Mouse (Mus musculus) CH12.LX (cell line): ENCODE measurements at regions not wholly inside any gene's neighbourhood (a gene's known extent, or its start where the extent isn't known, plus 50 kb on each side); places are given as distances from the start of the nearest gene placed in this dataset.

ENCODE experiments used
- DNase-seq: peaks from one replicate; pipeline ENCODE4 v3.0.0-alpha.2; 2013; ENCODE audit errors: extremely low read depth
- H3K27ac ChIP-seq: 2 replicates; pipeline ENCODE4 v1.5.1; 2012; ENCODE audit warnings: low read depth, mild to moderate bottlenecking, control low read depth, moderate library complexity; ENCODE audit not compliant: insufficient read depth
- H3K27me3 ChIP-seq: replicated peaks from 2 replicates; pipeline ENCODE3; 2012; ENCODE audit warnings: inconsistent platforms
- H3K36me3 ChIP-seq, 2 experiments: replicated peaks in 1 of 2; 2 replicates each; pipeline versions ENCODE3 to v1.6.1; 2012; ENCODE audit warnings: inconsistent platforms in 1 of 2, low read length in 1 of 2, mild to moderate bottlenecking in 1 of 2, mixed read lengths in 1 of 2, moderate library complexity in 1 of 2; ENCODE audit not compliant: control insufficient read depth in 1 of 2, insufficient read depth in 1 of 2
- H3K4me1 ChIP-seq, 2 experiments: 2 replicates each; pipeline ENCODE4 v1.6.1; 2012; ENCODE audit warnings: inconsistent platforms in 1 of 2, moderate library complexity in 1 of 2; ENCODE audit not compliant: insufficient read depth in 2 of 2, control insufficient read depth in 1 of 2
- H3K4me2 ChIP-seq: 2 replicates; pipeline ENCODE4 v1.6.1; 2012; ENCODE audit warnings: low read depth, mild to moderate bottlenecking, control low read depth; ENCODE audit not compliant: poor library complexity, insufficient read depth, severe bottlenecking
- H3K4me3 ChIP-seq, 3 experiments: fragments of 150-350 bp in 1 of 3; sonication (generic) in 1 of 3; replicated peaks in 1 of 3; 2 replicates each; pipeline versions ENCODE3 to v1.5.1; 2011 to 2012; ENCODE audit warnings: low read depth in 2 of 3, low read length in 2 of 3, mild to moderate bottlenecking in 2 of 3, moderate library complexity in 2 of 3, control low read depth in 1 of 3, improper control_type of control experiment in 1 of 3, inconsistent platforms in 1 of 3, mixed read lengths in 1 of 3; ENCODE audit not compliant: poor library complexity in 1 of 3
- H3K79me2 ChIP-seq: replicated peaks from 2 replicates; pipeline ENCODE4 v1.6.1; 2012; ENCODE audit warnings: mild to moderate bottlenecking, moderate library complexity; ENCODE audit not compliant: control insufficient read depth, poor library complexity, insufficient read depth, severe bottlenecking; ENCODE audit errors: extremely low read depth
- H3K9ac ChIP-seq: 2 replicates; pipeline ENCODE4 v1.6.1; 2012; ENCODE audit warnings: low read depth, mild to moderate bottlenecking, control low read depth, moderate library complexity; ENCODE audit not compliant: insufficient read depth
- H3K9me3 ChIP-seq: replicated peaks from 2 replicates; pipeline ENCODE3; 2012; ENCODE audit warnings: low read length, inconsistent platforms, mixed read lengths
- BHLHE40 ChIP-seq: IDR thresholded peaks from 2 replicates; pipeline ENCODE4 v1.6.1; 2011; ENCODE audit warnings: mild to moderate bottlenecking, low read depth, low read length, improper control_type of control experiment
- CTCF ChIP-seq, 2 experiments: IDR thresholded peaks in 1 of 2; conservative IDR thresholded peaks in 1 of 2; 2 replicates each; pipeline ENCODE4 v1.5.1; 2011 to 2012; ENCODE audit warnings: low read depth in 2 of 2, low read length in 2 of 2, improper control_type of control experiment in 1 of 2, inconsistent platforms in 1 of 2, mild to moderate bottlenecking in 1 of 2, moderate library complexity in 1 of 2
- E2F4 ChIP-seq: IDR thresholded peaks from 2 replicates; pipeline ENCODE4 v1.6.1; 2011; ENCODE audit warnings: low read depth, low read length, improper control_type of control experiment; ENCODE audit not compliant: insufficient replicate concordance
- ELF1 ChIP-seq: IDR thresholded peaks from 2 replicates; pipeline ENCODE4 v1.6.1; 2014; ENCODE audit warnings: low read depth, mild to moderate bottlenecking, inconsistent platforms, low read length, improper control_type of control experiment
- JUN ChIP-seq: IDR thresholded peaks from 2 replicates; pipeline ENCODE4 v1.6.1; 2011; ENCODE audit warnings: low read depth, mild to moderate bottlenecking, low read length, improper control_type of control experiment, moderate library complexity; ENCODE audit not compliant: insufficient read depth
- JUND ChIP-seq: conservative IDR thresholded peaks from 2 replicates; pipeline ENCODE4 v1.6.1; 2011; ENCODE audit warnings: low read depth, low read length, improper control_type of control experiment
- KAT2A ChIP-seq: IDR thresholded peaks from 2 replicates; pipeline ENCODE4 v1.6.1; 2012; ENCODE audit warnings: low read length, improper control_type of control experiment, inconsistent platforms; ENCODE audit not compliant: insufficient replicate concordance
- MAFK ChIP-seq: IDR thresholded peaks from 2 replicates; pipeline ENCODE4 v1.6.1; 2011; ENCODE audit warnings: low read length, improper control_type of control experiment; ENCODE audit not compliant: insufficient replicate concordance
- MAZ ChIP-seq: IDR thresholded peaks from 2 replicates; pipeline ENCODE4 v1.6.1; 2012; ENCODE audit warnings: low read depth, mild to moderate bottlenecking, inconsistent platforms, low read length, improper control_type of control experiment, moderate library complexity
- MXI1 ChIP-seq: IDR thresholded peaks from 2 replicates; pipeline ENCODE4 v1.6.1; 2011; ENCODE audit warnings: mild to moderate bottlenecking, low read depth, low read length, improper control_type of control experiment
- NRF1 ChIP-seq: IDR thresholded peaks from 2 replicates; pipeline ENCODE4 v1.6.1; 2014; ENCODE audit warnings: low read depth, mild to moderate bottlenecking, inconsistent platforms, low read length, improper control_type of control experiment, moderate library complexity
- PAX5 ChIP-seq: IDR thresholded peaks from 2 replicates; pipeline ENCODE4 v1.6.1; 2012; ENCODE audit warnings: low read length, inconsistent platforms, mixed read lengths
- RAD21 ChIP-seq: IDR thresholded peaks from 2 replicates; pipeline ENCODE4 v1.6.1; 2011; ENCODE audit warnings: low read depth, mild to moderate bottlenecking, low read length, improper control_type of control experiment, moderate library complexity
- UBTF ChIP-seq: IDR thresholded peaks from 2 replicates; pipeline ENCODE4 v1.6.1; 2012; ENCODE audit warnings: low read depth, mild to moderate bottlenecking, inconsistent platforms, low read length, improper control_type of control experiment, moderate library complexity
- ZKSCAN1 ChIP-seq: IDR thresholded peaks from 2 replicates; pipeline ENCODE4 v1.6.1; 2012; ENCODE audit warnings: low read depth, inconsistent platforms, low read length, improper control_type of control experiment, borderline replicate concordance
- ZNF384 ChIP-seq: IDR thresholded peaks from 2 replicates; pipeline ENCODE4 v1.6.1; 2012; ENCODE audit warnings: low read depth, low read length, improper control_type of control experiment, inconsistent platforms
- dilution Hi-C: fragments of 300-500 bp; cut with MboI; formaldehyde crosslinking; loops from 2 replicates; pipeline ENCODE4 v1.14.3; 2020; ENCODE audit warnings: low sequenced_read_pairs; ENCODE audit not compliant: extremely low pct_unique_long_range_greater_than_20kb, extremely low pct_ligation_motif_present
- in situ Hi-C: fragments of 300-500 bp; cut with MboI; formaldehyde crosslinking; loops from 3 replicates; pipeline ENCODE4 v1.14.3; 2019; ENCODE audit warnings: low sequenced_read_pairs, low pct_ligation_motif_present, low pct_unique_long_range_greater_than_20kb, mixed read lengths

DNA sequence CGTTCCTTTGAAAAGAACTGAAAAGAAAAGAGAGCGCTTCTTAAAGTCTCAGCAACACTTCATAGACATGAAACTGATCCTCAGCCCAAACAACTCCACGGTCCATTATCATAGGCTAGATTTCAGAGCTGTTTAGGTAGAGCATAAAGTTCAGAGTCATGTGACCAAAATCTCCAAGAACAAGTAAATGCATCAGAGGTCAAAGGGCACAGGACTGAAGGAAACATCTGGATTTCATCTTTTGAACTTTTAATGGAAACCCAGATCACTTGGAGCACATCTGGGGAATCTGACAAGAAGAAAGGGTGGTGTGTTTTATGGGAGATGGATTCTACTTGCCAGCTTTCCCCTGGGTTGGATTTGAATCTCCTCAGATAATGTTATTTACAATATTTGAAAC is 497.6 kb upstream of the Etaa1 start:
- in situ Hi-C loops (no loop called here), dilution Hi-C loops (no loop called here)
- DNase-seq = no peak

DNA sequence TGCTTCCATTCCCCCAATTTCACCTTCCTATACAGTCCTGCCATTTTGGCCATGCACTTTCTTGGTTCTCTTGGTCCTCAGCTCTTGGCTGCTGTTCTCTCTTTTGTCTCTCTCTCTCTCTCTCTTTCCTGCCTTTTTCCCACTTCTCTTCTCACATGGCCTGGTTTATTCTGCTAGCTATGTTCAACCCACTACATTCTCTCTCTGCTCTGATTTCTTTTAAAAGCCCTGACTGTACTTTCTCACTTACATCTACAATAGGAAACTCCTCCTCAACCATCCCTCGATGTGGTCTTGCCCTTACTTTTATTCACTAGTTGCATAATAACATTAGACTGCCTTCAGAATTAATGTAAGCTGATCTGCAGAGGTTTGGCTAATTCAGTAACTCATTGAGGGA is 495.2 kb upstream of the Etaa1 start:
- in situ Hi-C loops = no loop called here
- H3K4me3 ChIP-seq = no peak overlapping the region

More for the DNA sequence above, 497.6 kb upstream of the Etaa1 start:
- TF ChIP-seq RAD21 = no peak
- no peak for TF ChIP-seq ELF1
- no peak for TF ChIP-seq MAZ
- TF ChIP-seq ZNF384 = no peak
- no peak for TF ChIP-seq NRF1
- Histone ChIP-seq H3K4me1 (peaks cover 0 to 7% of the 10 kb centered on the region in 2 experiments; a peak in 1 of 4 replicates), H3K27me3 (no peaks in the 10 kb centered on the region), H3K27ac (no peak overlapping the region), H3K9ac (no peak overlapping the region), H3K79me2 (no peaks in the 10 kb centered on the region), H3K4me3 (no peak overlapping the region), H3K36me3 (no peaks in the 10 kb centered on the region), H3K9me3 (no peaks in the 10 kb centered on the region), H3K4me2 (no peak overlapping the region)

GRCm38 (mm10) chr11:18444600-18444999 is 490.9 kb upstream of the Etaa1 start:
- no peaks in the 10 kb centered on the region for H3K36me3 ChIP-seq
- no peak for TF ChIP-seq KAT2A
- no peak for TF ChIP-seq JUND
- TF ChIP-seq MAZ = no peak
- no peak for TF ChIP-seq UBTF
- no peak for TF ChIP-seq ZKSCAN1
- no peak for TF ChIP-seq MAFK
- TF ChIP-seq MXI1 = no peak
- TF ChIP-seq ELF1 = no peak
- no peak for TF ChIP-seq PAX5
- TF ChIP-seq CTCF (conservative IDR thresholded peaks at IDR 0.05 in 1 of 2, IDR thresholded peaks at IDR 0.05 in 1 of 2; ENCODE audit: low read depth in 2 of 2, low read length in 2 of 2) = no peak
- H3K4me3 ChIP-seq = no peak overlapping the region
- dilution Hi-C loops = no loop called here
- in situ Hi-C loops = no loop called here
- H3K27ac ChIP-seq = no peak overlapping the region
- no peak for DNase-seq
- peaks cover 0 to 7% of the 10 kb centered on the region in 2 experiments; a peak in 1 of 4 replicates for H3K4me1 ChIP-seq
- no peaks in the 10 kb centered on the region for H3K27me3 ChIP-seq
- H3K9ac ChIP-seq = no peak overlapping the region
- no peak overlapping the region for H3K4me2 ChIP-seq
- no peaks in the 10 kb centered on the region for H3K79me2 ChIP-seq
- no peaks in the 10 kb centered on the region for H3K9me3 ChIP-seq

More for the DNA sequence above, 495.2 kb upstream of the Etaa1 start:
- no peaks in the 10 kb centered on the region for H3K4me1 ChIP-seq
- no peaks in the 10 kb centered on the region for H3K36me3 ChIP-seq
- TF ChIP-seq MAZ (no peak), JUN (no peak), ZKSCAN1 (no peak), PAX5 (no peak), UBTF (no peak), KAT2A (no peak), MXI1 (no peak), JUND (no peak), E2F4 (no peak), BHLHE40 (no peak)
- TF ChIP-seq, all 38 proteins: peak for 0
- no peaks in the 10 kb centered on the region for H3K9me3 ChIP-seq
- H3K27me3 ChIP-seq = no peaks in the 10 kb centered on the region
- no peak overlapping the region for H3K4me2 ChIP-seq
- H3K79me2 ChIP-seq = no peaks in the 10 kb centered on the region
- no peak overlapping the region for H3K27ac ChIP-seq
- no peak for DNase-seq
- no peak overlapping the region for H3K9ac ChIP-seq
- dilution Hi-C loops = no loop called here
